Mouse (Mus musculus) liver, postnatal 0 days (tissue): ENCODE measurements around the gene Mdm2.

Experiments used
- CTCF ChIP-seq: sonication (generic); IDR thresholded peaks from 2 replicates; pipeline ENCODE4 v1.5.1; 2016; ENCODE audit warnings: antibody characterized with exemption, low read depth
- EP300 ChIP-seq: IDR thresholded peaks from 2 replicates; pipeline ENCODE4 v1.6.1; 2016; ENCODE audit warnings: antibody characterized with exemption, low read depth, mild to moderate bottlenecking

DNA sequence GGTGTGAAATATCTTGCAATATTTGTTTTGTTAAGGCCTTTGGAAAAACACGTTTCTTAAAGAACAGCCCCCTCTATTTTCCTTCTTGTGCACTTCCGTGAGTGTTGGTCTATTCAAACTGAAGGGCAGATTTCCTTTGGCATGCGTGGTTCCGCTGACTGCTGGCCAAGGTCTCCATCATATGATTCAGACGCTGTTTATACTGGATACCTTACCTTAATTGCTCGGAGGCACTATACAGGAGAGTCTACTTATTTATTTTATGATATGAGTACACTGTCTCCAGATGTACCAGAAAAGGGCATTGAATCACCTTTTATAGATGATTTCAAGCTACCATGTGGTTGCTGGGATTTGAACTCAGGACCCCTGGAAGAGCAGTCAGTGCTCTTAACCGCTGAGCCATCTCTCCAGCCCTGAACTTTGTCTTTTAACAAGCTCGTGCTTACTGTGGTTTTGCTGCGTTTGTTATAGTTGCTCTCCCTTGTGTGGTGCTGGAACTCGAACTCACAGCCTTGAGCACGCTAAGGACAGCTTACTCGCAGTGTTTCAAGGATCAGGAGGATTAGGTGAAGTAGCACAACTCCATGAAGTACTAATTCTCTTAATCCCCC, 60.4 kb downstream of the Mdm2 start:
- no peak for TF ChIP-seq CTCF
- 0 out of 2 replicates have a peak, but pooled peaks have one; percentile 6 for TF ChIP-seq EP300
